Mouse (Mus musculus): ENCODE data around the gene Gm7137.

DNA sequence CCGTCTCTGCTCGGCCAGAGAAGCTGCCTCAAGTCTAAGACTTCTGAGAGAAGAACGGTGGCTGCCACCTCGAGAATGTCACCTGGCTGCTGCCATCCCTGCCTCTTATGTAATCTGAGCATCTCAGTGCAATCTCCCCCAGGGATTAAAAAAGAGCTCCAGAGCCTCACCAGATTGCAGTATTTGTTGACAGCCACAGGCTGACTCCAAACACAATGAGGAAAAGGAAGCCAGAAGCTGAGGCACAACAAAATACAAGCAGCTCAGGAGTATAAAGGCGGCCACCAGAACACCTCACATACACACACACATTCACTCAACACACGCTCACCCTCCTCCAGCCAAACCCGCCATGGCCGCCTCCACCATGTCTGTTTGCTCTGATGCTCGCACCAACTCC is 47.6 kb upstream of the Gm7137 start, which contains the start of gene Krtap10-10:
- TF ChIP-seq GATA1 (IDR thresholded peaks at IDR 0.05; ENCODE audit: borderline replicate concordance, low read length): no peak
- no peak for TF ChIP-seq FLI1 (IDR thresholded peaks at IDR 0.05; ENCODE audit: low read length)
